Mouse (Mus musculus): ENCODE results near the gene Asic2.

- TF ChIP-seq CTCF (IDR thresholded peaks at IDR 0.05; ENCODE audit: low read depth, low read length) = no peak
- no peak for TF ChIP-seq POLR2A (IDR thresholded peaks at IDR 0.05; ENCODE audit: extremely low read depth, insufficient read depth, low read length)
These were observed 58.8 kb downstream of the Asic2 start for GRCm38 (mm10) chr11:81909397-81909894.

Data from liver, adult 2 months (tissue).